Mouse (Mus musculus) myocyte (in vitro differentiated cells): Measurements from ENCODE around the gene Dennd4a.

Experiments
- CEBPB ChIP-seq: IDR thresholded peaks from 2 replicates; pipeline ENCODE4 v1.6.1; 2011; ENCODE audit warnings: mild to moderate bottlenecking, moderate library complexity; ENCODE audit not compliant: poor library complexity, insufficient read depth, severe bottlenecking
- E2F4 ChIP-seq: IDR thresholded peaks from one replicate; pipeline ENCODE4 v1.6.1; 2011; ENCODE audit warnings: mild to moderate bottlenecking, control low read depth, moderate library complexity; ENCODE audit not compliant: insufficient read depth
- MAX ChIP-seq: IDR thresholded peaks from one replicate; pipeline ENCODE4 v1.6.1; 2011; ENCODE audit warnings: low read depth, mild to moderate bottlenecking, control low read depth
- MYOD1 ChIP-seq, 3 experiments: IDR thresholded peaks; one replicate each; pipeline ENCODE4 v1.6.1; 2011; ENCODE audit warnings: control low read depth in 2 of 3, low read depth in 2 of 3, mild to moderate bottlenecking in 2 of 3, moderate library complexity in 1 of 3; ENCODE audit not compliant: insufficient read length in 2 of 3, control insufficient read depth in 1 of 3
- POLR2A ChIP-seq: IDR thresholded peaks from one replicate; pipeline ENCODE4 v1.6.1; 2011; ENCODE audit warnings: low read depth, mild to moderate bottlenecking, control low read depth, moderate library complexity; ENCODE audit not compliant: insufficient read length
- REST ChIP-seq: IDR thresholded peaks from one replicate; pipeline ENCODE4 v1.6.1; 2011; ENCODE audit warnings: mild to moderate bottlenecking, control low read depth, moderate library complexity; ENCODE audit not compliant: insufficient read depth, insufficient read length
- SRF ChIP-seq: IDR thresholded peaks from one replicate; pipeline ENCODE4 v1.6.1; 2011; ENCODE audit warnings: low read depth; ENCODE audit not compliant: control insufficient read depth, insufficient read length
- TCF12 ChIP-seq: IDR thresholded peaks from one replicate; pipeline ENCODE4 v1.6.1; 2011; ENCODE audit warnings: mild to moderate bottlenecking, control low read depth; ENCODE audit not compliant: poor library complexity, insufficient read depth, severe bottlenecking
- USF1 ChIP-seq: IDR thresholded peaks from one replicate; pipeline ENCODE4 v1.6.1; 2011; ENCODE audit warnings: low read depth, mild to moderate bottlenecking, control low read depth, moderate library complexity

- TF ChIP-seq POLR2A, result no peak
- no peak for TF ChIP-seq CEBPB
- TF ChIP-seq E2F4, result no peak
- TF ChIP-seq USF1, result no peak
- TF ChIP-seq SRF, result no peak
- no peak for TF ChIP-seq MAX
- no peak for TF ChIP-seq TCF12
- TF ChIP-seq MYOD1 (IDR thresholded peaks at IDR 0.05; ENCODE audit: control insufficient read depth in 1 of 3, insufficient read length in 2 of 3, low read depth in 2 of 3), result no peak
- no peak for TF ChIP-seq REST
These were observed 93.9 kb downstream of the Dennd4a start for GRCm38 (mm10) chr9:64904917-64905640.
